Mouse (Mus musculus) ES-Bruce4 (cell line): ENCODE results near the gene Nyap2. TPM values are rescaled to one million over a fixed set of nuclear protein-coding genes. Genes with fewer than 3 reads are reported as not detected.

Experiments used
- H3K27ac ChIP-seq: 2 replicates; pipeline ENCODE4 v1.5.1; 2012; ENCODE audit warnings: low read length, inconsistent platforms; ENCODE audit not compliant: insufficient read depth
- H3K27me3 ChIP-seq: 2 replicates; pipeline ENCODE4 v1.6.1; 2012; ENCODE audit warnings: mild to moderate bottlenecking, low read length, inconsistent platforms; ENCODE audit not compliant: control insufficient read depth, poor library complexity, insufficient read depth, severe bottlenecking
- H3K36me3 ChIP-seq: 2 replicates; pipeline ENCODE4 v1.6.1; 2012; ENCODE audit warnings: inconsistent platforms, mild to moderate bottlenecking, low read length, moderate library complexity; ENCODE audit not compliant: control insufficient read depth, poor library complexity, insufficient read depth, severe bottlenecking
- H3K4me1 ChIP-seq: one replicate; pipeline ENCODE4 v1.8.1; 2011; ENCODE audit warnings: low read length; ENCODE audit not compliant: control insufficient read depth, insufficient read depth
- H3K4me3 ChIP-seq: 2 replicates; pipeline ENCODE4 v1.5.1; 2011; ENCODE audit warnings: low read depth, mild to moderate bottlenecking, low read length
- H3K9ac ChIP-seq: 2 replicates; pipeline ENCODE4 v1.6.1; 2012; ENCODE audit warnings: low read depth, mild to moderate bottlenecking, inconsistent platforms; ENCODE audit not compliant: poor library complexity, severe bottlenecking
- H3K9me3 ChIP-seq: replicated peaks from 2 replicates; pipeline ENCODE4 v1.6.1; 2012; ENCODE audit warnings: mild to moderate bottlenecking, low read length, inconsistent platforms; ENCODE audit not compliant: control insufficient read depth, poor library complexity, insufficient read depth, severe bottlenecking
- CTCF ChIP-seq: IDR thresholded peaks from one replicate; pipeline ENCODE4 v1.8.1; 2011; ENCODE audit warnings: low read depth, low read length
- EP300 ChIP-seq: IDR thresholded peaks from 2 replicates; pipeline ENCODE4 v1.6.1; 2011; ENCODE audit warnings: low read depth, low read length; ENCODE audit not compliant: insufficient read depth
- POLR2A ChIP-seq: IDR thresholded peaks from one replicate; pipeline ENCODE4 v1.8.1; 2011; ENCODE audit warnings: low read length; ENCODE audit not compliant: insufficient read depth
- polyA plus RNA-seq: library from polyadenylated mRNA; stranded (reverse); fragments of >200 nt; gene quantifications from 2 replicates; pipeline ENCODE4 v1.2.4, GENCODE M21; 2011; ENCODE audit warnings: low read depth; ENCODE audit not compliant: missing spikeins, insufficient read depth, insufficient read length

The Nyap2 gene
- polyA plus RNA-seq, 1 experiment: not detected

DNA sequence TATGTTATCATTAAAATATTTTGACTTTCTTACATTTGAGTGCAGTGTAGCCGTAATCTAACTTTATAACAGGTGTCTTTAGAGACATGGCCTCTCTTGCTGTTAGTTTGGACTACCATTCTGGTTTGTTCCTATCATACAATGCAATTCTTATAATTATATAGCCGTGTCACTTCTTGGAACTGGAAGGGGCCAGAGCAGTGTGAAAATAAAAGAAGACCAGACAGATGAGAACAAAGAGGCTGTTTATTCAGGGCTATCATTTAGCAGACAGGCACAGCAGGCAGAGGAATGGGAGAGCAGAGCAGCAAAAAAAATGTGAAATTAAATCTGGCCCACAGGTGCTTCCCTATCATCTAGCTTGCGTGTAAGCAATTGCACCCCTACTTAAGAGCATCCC lies 189.7 kb downstream of the Nyap2 start:
- Histone ChIP-seq H3K4me3 (no peak overlapping the region), H3K4me1 (no peaks in the 10 kb centered on the region), H3K9me3 (no peaks in the 10 kb centered on the region), H3K27me3 (no peaks in the 10 kb centered on the region), H3K27ac (no peak overlapping the region), H3K36me3 (no peaks in the 10 kb centered on the region), H3K9ac (no peak overlapping the region)
- TF ChIP-seq POLR2A: no peak
- no peak for TF ChIP-seq CTCF

DNA sequence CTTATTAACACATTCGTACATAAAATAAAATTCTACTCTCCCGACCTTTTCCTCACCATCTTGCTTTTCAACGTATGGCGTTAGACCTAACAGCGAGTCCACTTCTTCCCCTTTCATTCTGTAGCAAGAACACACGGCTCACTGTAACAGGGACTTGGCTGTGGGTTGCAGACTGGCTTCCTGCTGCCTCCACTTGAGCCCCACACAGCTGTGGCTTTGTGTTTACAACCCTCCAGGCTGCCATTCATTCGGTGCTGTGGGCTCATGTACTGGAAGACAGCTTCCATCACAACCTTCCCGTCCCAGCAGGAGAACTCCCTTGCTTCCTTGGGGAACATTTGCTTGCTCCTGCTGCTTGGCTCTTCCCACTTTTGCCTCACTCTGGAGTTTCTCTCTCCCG lies 204.2 kb downstream of the Nyap2 start:
- H3K4me1 ChIP-seq: no peaks in the 10 kb centered on the region
- H3K36me3 ChIP-seq: no peaks in the 10 kb centered on the region
- H3K9me3 ChIP-seq: no peaks in the 10 kb centered on the region
- no peak overlapping the region for H3K27ac ChIP-seq
- H3K4me3 ChIP-seq: no peak overlapping the region
- H3K27me3 ChIP-seq: no peaks in the 10 kb centered on the region
- TF ChIP-seq CTCF: no peak
- TF ChIP-seq POLR2A: no peak
- no peak for TF ChIP-seq EP300
- H3K9ac ChIP-seq: no peak overlapping the region

DNA sequence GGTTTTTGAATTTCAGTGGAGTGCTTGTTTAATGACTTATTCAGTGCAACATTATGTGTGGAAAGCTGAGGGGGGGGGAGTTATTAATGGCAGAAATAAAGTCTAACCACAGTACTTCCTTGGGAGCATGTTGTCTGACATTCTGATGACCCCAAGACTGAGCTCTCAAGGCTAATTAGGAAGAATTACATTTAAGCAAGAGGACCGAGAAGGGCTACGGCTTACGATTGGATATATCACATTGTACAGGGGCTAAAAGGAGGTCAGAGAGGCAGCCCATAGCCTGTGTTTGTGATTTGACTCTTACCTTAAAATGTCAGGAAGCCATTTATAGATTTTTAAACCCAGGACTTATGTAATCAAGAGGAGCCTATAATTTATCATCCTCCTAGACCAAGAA lies 208.9 kb downstream of the Nyap2 start:
- H3K36me3 ChIP-seq: no peaks in the 10 kb centered on the region
- H3K4me1 ChIP-seq: no peaks in the 10 kb centered on the region
- no peaks in the 10 kb centered on the region for H3K27me3 ChIP-seq
- no peak overlapping the region for H3K27ac ChIP-seq
- no peaks in the 10 kb centered on the region for H3K9me3 ChIP-seq
- TF ChIP-seq CTCF (no peak), EP300 (no peak), POLR2A (no peak)
- H3K9ac ChIP-seq: no peak overlapping the region
- H3K4me3 ChIP-seq: no peak overlapping the region

DNA sequence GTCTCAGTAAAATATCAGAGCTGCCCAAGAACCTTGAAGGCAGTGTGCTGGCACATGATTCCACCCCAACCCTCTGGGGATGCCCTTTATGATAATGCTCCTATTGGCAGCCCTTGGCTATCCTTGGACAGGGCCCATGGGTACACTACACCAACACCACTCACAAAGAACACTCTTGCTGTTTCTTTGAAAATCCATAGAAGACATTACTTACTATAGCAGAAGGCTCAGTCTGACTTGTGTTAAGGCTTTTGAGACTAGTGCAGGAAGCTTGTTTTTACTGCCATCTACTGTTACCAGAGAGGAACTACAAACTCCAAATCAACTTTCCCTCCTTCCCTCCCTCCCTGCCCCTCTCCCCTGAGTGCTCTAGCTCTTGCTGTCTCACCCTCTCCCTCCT lies 210.3 kb downstream of the Nyap2 start:
- no peaks in the 10 kb centered on the region for H3K27me3 ChIP-seq
- peak; percentile 17 for TF ChIP-seq CTCF
- no peak for TF ChIP-seq EP300
- H3K36me3 ChIP-seq: no peaks in the 10 kb centered on the region
- H3K4me3 ChIP-seq: no peak overlapping the region
- H3K4me1 ChIP-seq: no peaks in the 10 kb centered on the region
- no peak overlapping the region for H3K9ac ChIP-seq
- H3K9me3 ChIP-seq: no peaks in the 10 kb centered on the region
- no peak overlapping the region for H3K27ac ChIP-seq

DNA sequence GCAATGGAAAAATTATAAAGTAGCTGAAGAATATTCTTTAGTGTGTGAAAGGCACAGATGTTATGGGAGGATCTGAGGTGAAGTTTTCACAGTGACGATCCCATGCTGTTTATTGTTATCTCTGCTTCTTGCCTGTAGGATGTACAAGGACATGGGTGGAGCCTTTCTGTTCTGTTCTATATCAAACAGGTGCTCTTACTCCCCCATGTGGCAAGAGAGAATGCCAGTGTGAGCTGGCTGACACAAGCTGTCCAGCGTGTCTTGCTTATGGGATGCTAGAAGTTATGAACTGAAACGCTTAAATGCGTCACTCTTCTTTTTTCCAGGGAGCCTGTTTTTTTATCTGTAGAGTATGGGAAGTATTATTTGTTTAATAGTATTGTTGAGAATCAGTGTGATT lies 224.0 kb downstream of the Nyap2 start:
- Histone ChIP-seq H3K9ac (no peak overlapping the region), H3K4me3 (no peak overlapping the region), H3K4me1 (no peaks in the 10 kb centered on the region), H3K36me3 (no peaks in the 10 kb centered on the region), H3K27me3 (no peaks in the 10 kb centered on the region), H3K27ac (no peak overlapping the region), H3K9me3 (no peaks in the 10 kb centered on the region)
- TF ChIP-seq EP300 (no peak), CTCF (peak; percentile 28), POLR2A (no peak)

DNA sequence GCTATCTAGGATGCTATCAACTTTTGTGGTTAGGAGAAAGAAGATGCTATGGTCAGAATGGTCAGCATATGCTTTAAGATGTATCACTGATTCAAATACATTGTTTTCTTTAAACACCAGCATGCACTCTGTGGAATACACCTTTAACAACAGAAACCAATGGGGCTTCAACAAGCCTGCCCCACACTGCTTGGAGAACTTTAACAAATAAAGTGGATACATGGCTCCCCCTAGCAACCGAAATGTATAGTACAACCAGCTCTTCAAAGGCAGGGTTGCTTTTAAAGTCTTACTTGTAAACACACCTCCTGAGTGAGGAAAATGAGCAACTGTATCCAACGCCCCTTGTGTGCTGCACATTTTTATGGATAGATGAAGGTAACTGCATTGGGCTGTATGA lies 224.9 kb downstream of the Nyap2 start:
- no peaks in the 10 kb centered on the region for H3K4me1 ChIP-seq
- H3K9me3 ChIP-seq: no peaks in the 10 kb centered on the region
- no peak overlapping the region for H3K9ac ChIP-seq
- H3K27me3 ChIP-seq: no peaks in the 10 kb centered on the region
- no peak overlapping the region for H3K27ac ChIP-seq
- TF ChIP-seq POLR2A: no peak
- no peak for TF ChIP-seq EP300
- TF ChIP-seq CTCF: no peak
- H3K4me3 ChIP-seq: no peak overlapping the region
- no peaks in the 10 kb centered on the region for H3K36me3 ChIP-seq
